Mouse (Mus musculus) brain, embryonic 14.5 days (tissue): Measurements from ENCODE around the gene Trim14.
"Not testable (repeated sequence)": the region's sequence is repeated elsewhere in the genome, so short reads cannot be mapped to it uniquely, and the experiment has no call there.

Experiments used
- CTCF ChIP-seq: fragments of 200-500 bp; IDR thresholded peaks from 2 replicates; pipeline ENCODE4 v1.5.1; 2012; ENCODE audit warnings: inconsistent platforms, mild to moderate bottlenecking, moderate library complexity, borderline replicate concordance; ENCODE audit not compliant: insufficient read depth, insufficient read length; ENCODE audit errors: extremely low read depth
- POLR2A ChIP-seq: fragments of 200-500 bp; IDR thresholded peaks from 2 replicates; pipeline ENCODE4 v1.6.1; 2012; ENCODE audit warnings: mild to moderate bottlenecking, inconsistent platforms, borderline replicate concordance; ENCODE audit not compliant: poor library complexity, insufficient read depth, insufficient read length, severe bottlenecking; ENCODE audit errors: extremely low read depth

DNA sequence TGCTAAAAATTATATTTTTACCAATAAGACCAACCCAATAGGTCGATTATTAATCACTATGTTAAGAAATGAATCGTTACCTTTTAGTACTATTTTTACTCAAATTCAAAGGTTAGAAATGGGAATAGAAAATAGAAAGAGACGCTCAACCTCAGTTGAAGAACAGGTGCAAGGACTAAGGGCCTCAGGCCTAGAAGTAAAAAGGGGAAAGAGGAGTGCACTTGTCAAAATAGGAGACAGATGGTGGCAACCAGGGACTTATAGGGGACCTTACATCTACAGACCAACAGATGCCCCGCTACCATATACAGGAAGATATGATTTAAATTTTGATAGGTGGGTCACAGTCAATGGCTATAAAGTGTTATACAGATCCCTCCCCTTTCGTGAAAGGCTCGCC, 48.1 kb upstream of the Trim14 start:
- not testable (repeated sequence) for TF ChIP-seq CTCF, POLR2A
